Mouse (Mus musculus) bone marrow, adult 2 months (tissue): ENCODE measurements around the gene Abr. TPM values are rescaled to one million over a fixed set of nuclear protein-coding genes. Genes with fewer than 3 reads are reported as not detected.
A peak's percentile ranks its signal among the peaks of the same experiment; 100 is the strongest.

Source experiments
- H3K27ac ChIP-seq: fragments of 200-500 bp; 2 replicates; pipeline ENCODE4 v1.5.1; 2012; ENCODE audit warnings: low read depth, mild to moderate bottlenecking, control low read depth, inconsistent platforms, low read length; ENCODE audit not compliant: control insufficient read depth, poor library complexity, insufficient read depth
- H3K4me1 ChIP-seq: fragments of 200-500 bp; 2 replicates; pipeline ENCODE4 v1.6.1; 2011; ENCODE audit warnings: low read length; ENCODE audit not compliant: control insufficient read depth, insufficient read depth
- H3K4me3 ChIP-seq: fragments of 200-500 bp; replicated peaks from 2 replicates; pipeline ENCODE3; 2011; ENCODE audit warnings: mild to moderate bottlenecking, low read depth, low read length, control low read depth; ENCODE audit not compliant: control insufficient read depth
- CTCF ChIP-seq: fragments of 200-500 bp; IDR thresholded peaks from 2 replicates; pipeline ENCODE4 v1.5.1; 2011; ENCODE audit warnings: low read length, control low read depth; ENCODE audit not compliant: control insufficient read depth, insufficient read depth
- POLR2A ChIP-seq: fragments of 200-500 bp; IDR thresholded peaks from 2 replicates; pipeline ENCODE4 v1.6.1; 2011; ENCODE audit warnings: low read depth, mild to moderate bottlenecking, control low read depth, low read length, borderline replicate concordance; ENCODE audit not compliant: control insufficient read depth
- WGBS: fragments of 180-500 bp; shearing (Covaris S2); methylation state at CpG from one replicate; pipeline ENCODE4 v1.1.7; 2018; 5-methylcytosine and 5-hydroxymethylcytosine counted together
- polyA plus RNA-seq: library from polyadenylated mRNA; stranded (reverse); fragments of >200 nt; gene quantifications from 2 replicates; pipeline ENCODE4 v1.2.4, GENCODE M21; 2011; ENCODE audit warnings: low replicate concordance; ENCODE audit not compliant: missing spikeins, insufficient read depth, insufficient read length

The Abr gene
- polyA plus RNA-seq, 1 experiment: 43.0 TPM

GRCm38 (mm10) chr11:76543300-76543699, 78.8 kb downstream of the Abr start:
- Histone ChIP-seq H3K4me1 (no peaks in the 10 kb centered on the region), H3K27ac (no peak overlapping the region; the same call in 1 of the 2 replicates), H3K4me3 (no peak overlapping the region)
- WGBS: 90% methylated on average over 5 of the region's 5 CpGs
- no peak for TF ChIP-seq POLR2A
- no peak for TF ChIP-seq CTCF

GRCm38 (mm10) chr11:76540973-76541372, 81.1 kb downstream of the Abr start:
- TF ChIP-seq POLR2A (no peak), CTCF (peak; percentile 83)
- WGBS: 32% methylated on average over 1 of the region's 1 CpGs
- no peaks in the 10 kb centered on the region for H3K4me1 ChIP-seq
- H3K27ac ChIP-seq: no peak overlapping the region
- H3K4me3 ChIP-seq: no peak overlapping the region

GRCm38 (mm10) chr11:76537401-76537800, 84.7 kb downstream of the Abr start:
- WGBS: 75% methylated on average over 3 of the region's 3 CpGs
- TF ChIP-seq POLR2A (no peak), CTCF (no peak)
- Histone ChIP-seq H3K4me3 (no peak overlapping the region), H3K4me1 (no peaks in the 10 kb centered on the region), H3K27ac (no peak overlapping the region)

- WGBS: 75% methylated on average over 10 of the region's 10 CpGs
- no peaks in the 10 kb centered on the region for H3K4me1 ChIP-seq
- no peak overlapping the region for H3K4me3 ChIP-seq
- TF ChIP-seq CTCF: peak; percentile 56
- no peak for TF ChIP-seq POLR2A
- no peak overlapping the region for H3K27ac ChIP-seq
Measured at GRCm38 (mm10) chr11:76536576-76537354, 85.3 kb downstream of the Abr start.

GRCm38 (mm10) chr11:76532001-76532400, 90.1 kb downstream of the Abr start:
- H3K27ac ChIP-seq: no peak overlapping the region
- TF ChIP-seq POLR2A: no peak
- no peak for TF ChIP-seq CTCF
- 90% methylated on average over 7 of the region's 7 CpGs for WGBS
- H3K4me1 ChIP-seq: no peaks in the 10 kb centered on the region
- H3K4me3 ChIP-seq: no peak overlapping the region

- 57% methylated on average over 7 of the region's 7 CpGs for WGBS
- no peak overlapping the region for H3K4me3 ChIP-seq
- no peak overlapping the region for H3K27ac ChIP-seq
- no peaks in the 10 kb centered on the region for H3K4me1 ChIP-seq
- TF ChIP-seq CTCF (no peak), POLR2A (no peak)
Measured at GRCm38 (mm10) chr11:76530966-76531678, 91.0 kb downstream of the Abr start.

GRCm38 (mm10) chr11:76530168-76530935, 91.8 kb downstream of the Abr start:
- Histone ChIP-seq H3K4me1 (no peaks in the 10 kb centered on the region), H3K4me3 (no peak overlapping the region), H3K27ac (no peak overlapping the region)
- TF ChIP-seq POLR2A (no peak), CTCF (no peak)
- 84% methylated on average over 15 of the region's 15 CpGs for WGBS

- TF ChIP-seq POLR2A (no peak), CTCF (no peak)
- Histone ChIP-seq H3K4me3 (no peak overlapping the region), H3K27ac (no peak overlapping the region), H3K4me1 (no peaks in the 10 kb centered on the region)
- 71% methylated on average over 6 of the region's 6 CpGs for whole genome bisulfite sequencing
Measured at GRCm38 (mm10) chr11:76529352-76530141, 92.6 kb downstream of the Abr start.
